Mouse (Mus musculus) adrenal gland, postnatal 14 days (tissue): Measurements from ENCODE around the gene 4930412O13Rik. TPM values are rescaled to one million over a fixed set of nuclear protein-coding genes. Genes with fewer than 3 reads are reported as not detected.

ENCODE experiments used
- DNase-seq: peaks from one replicate; pipeline ENCODE4 v3.0.0; 2021; ENCODE audit warnings: mixed read lengths
- total RNA-seq: library from RNA; stranded (reverse); gene quantifications from 2 replicates; pipeline ENCODE4 v1.2.3, GENCODE M21; 2021

Gene 4930412O13Rik
- total RNA-seq, 1 experiment from 2014 or later, result 1.3 TPM

DNA sequence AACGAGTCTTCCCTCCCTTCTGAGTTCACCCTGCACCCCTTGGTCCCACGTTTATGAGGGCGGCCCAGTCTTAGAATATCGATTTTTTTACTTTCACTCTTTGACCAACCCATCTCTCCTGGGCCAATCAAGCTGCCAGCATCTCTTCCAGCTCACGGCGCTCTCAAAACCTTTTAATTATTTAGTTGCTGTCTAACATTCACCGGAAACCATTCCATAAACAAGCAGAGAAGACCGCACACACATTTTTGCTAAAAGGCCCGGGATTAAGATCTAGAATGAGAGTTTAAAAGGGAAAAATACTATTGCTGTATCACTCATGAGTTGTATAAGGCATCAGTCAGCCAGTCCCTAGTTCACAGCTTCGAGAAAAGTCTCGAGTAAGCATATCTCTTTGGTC, 781 bp upstream of the 4930412O13Rik start:
- no peak for DNase-seq

DNA sequence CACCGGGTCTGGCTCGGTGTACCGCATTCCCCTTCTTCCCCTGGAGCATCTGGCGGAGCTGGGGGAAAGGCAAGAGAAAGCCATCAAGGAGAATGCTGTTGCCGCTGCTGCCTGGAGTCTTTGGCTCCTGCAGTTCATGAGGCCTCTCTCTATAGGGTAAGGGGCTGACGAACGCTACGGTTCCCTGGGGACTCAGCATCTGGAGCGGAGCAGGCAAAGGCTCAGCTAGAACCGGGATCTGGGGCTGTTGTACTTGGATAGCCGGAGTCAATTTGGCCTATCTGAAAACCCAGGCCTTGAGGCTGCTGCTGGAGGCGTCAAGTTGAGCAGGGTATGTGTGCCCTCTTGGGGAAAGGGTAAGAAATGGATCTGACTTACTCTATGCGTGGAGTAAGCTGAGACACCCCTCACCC, 565 bp downstream of the 4930412O13Rik start:
- peak; percentile 17 for DNase-seq

DNA sequence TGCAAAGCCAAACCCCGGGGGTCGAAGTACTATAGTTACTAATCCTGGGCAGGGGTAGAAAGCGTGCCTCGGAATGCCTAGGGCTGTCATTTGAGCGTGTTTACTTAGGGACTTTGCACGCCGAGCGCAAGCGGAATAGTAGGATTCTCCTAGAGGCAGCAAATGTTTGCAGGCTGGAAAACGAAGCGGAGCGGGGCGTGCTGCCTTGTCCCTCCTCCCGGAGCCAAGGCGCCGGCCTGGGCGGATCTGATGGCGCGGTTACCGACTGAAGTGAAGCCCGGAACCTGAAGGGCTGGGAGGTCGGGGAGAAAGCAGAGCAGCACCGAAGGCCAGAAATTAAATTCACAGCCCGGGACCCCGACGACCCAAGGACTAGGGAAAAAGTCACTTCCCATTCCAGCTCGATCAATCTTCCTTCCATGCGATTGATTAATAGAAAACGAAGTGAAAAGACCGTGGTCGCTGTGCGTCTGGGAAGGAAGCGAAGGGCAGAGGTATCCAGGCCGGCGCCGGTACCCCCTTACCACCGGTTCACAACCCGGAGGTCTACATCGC, 1.4 kb downstream of the 4930412O13Rik start:
- peak; percentile 38 for DNase-seq

DNA sequence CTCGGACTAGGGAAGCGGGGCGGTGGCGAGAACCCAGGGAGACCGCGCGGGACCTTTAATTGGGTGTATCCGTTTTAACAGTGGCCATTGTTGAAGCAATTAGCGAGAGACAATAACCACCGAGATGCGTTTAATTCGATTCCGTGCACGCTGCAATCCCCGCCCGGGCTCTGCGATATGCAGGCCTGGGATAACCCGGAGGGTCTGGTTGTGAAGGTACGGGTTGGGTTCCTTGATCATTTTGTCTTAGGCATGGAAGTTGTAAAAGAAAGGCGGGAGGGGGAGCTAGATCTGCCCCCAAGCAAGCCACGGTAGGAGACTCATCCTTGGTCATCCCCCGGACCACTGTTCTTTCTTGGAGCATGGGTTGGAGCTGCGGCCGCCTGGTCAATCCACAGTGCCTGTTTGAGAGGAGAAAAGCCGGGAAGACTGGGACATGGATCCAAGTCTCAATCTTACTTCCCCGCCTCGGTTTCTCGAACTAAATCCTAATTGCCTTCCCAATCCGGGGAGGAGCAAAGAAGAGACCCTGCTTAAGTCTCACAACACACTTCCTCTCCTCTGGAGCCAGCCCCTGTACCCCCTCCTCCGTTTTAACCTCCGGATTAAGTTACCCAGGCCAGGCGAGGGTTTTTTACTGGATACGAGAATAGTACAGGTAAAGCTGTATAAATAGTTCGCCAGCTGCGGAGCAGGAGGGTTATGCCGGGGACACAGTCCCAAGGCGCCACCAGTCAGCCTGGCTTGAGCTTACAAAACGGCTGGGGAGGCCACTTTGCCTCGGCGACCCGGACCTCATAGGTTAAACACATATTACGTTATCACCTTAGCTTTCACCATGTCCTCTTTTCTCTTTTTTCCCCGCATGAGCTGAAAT, 2.1 kb downstream of the 4930412O13Rik start:
- DNase-seq, result peak; percentile 16

DNA sequence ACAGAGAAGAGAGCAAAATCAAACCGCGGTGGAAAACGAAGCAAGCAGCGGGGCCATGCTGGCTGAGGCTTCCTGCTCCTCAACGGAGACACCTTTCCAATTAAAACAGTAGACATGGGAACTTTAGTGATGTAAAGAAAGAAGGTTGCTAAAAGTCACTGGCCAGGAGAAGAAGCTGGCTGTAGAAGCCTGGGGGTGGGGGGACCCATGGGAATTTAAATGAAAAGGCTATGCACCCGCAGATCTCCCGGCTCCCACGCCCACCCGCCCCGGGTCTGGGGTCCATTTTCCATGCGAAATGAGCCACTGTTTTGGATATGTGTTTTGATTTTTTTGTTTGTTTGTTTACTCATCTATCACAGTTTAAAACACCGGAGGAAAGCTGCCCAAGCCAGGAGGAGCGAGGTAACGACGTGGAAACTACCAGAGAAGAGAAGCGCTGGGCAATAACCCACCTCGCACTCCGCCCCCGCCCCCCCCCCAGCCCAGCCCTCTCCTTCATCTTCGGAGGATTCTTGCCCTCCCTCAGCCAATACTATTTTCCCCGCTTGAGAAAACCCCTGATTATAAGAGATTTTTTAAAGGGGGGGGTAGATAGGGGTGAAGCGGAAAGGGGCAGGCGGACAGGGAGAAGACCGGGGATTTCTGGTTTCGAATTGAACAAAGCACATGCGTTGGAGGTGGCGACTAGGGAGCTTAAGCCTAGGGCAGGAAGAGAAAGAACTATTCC, 2.9 kb downstream of the 4930412O13Rik start:
- no peak for DNase-seq

DNA sequence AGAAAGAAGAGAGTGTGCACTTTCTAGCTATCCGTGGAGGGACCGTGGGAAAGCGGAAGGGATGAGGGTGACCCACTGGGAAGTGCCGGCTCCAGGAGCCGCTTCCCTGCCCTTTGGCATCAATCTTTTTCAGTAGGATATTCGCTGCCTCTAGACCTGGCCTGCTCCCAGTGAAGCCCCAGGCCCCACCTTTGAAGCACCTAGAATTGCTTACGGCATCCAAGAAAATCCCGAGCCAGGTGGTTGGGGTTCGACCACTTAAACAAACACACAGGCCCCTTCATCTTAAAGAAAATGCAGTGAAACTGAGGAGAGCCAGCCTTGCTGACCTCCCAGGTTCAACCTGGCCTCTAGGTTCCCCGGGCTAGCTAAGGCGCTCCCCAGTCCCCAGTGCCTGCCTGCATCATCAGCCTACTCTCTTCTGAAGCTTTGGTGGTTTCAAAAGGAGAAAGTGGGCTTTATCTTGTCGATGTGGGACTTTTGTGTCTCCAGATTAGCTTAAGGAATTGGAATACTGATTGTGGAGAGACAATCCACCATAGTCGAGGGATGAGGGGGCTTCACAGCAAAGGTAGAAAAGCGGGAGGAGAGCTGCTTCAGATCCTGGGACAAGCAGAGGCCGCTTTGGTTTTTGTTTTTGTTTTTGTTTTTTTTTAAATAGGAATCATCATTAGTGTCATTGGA, 3.6 kb downstream of the 4930412O13Rik start:
- no peak for DNase-seq

DNA sequence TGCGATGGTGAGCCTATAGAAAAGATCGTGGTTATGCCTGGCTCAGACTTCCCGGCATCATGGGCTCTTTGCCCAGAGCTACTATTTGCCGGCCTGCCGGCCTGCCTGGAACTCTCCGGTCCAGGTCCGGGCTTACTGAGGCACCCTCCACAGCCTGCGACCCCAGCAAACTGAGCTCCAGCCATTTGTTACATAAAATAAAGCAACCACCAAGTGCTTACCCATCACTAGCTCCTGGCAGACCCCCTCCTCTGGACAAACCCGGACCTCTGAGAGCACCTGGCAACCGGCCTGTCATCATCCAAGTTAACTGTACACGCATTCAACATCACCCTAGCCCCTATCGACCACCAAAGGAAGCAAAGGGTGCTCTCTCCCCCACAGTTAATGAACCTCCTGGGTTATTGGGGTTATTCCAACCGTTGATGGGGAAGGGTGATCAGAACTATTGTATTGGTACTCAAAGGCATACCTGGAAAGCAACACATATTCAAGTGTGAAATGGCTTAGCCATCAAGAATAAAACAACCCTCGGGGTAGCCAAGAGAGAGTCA, 4.2 kb downstream of the 4930412O13Rik start:
- DNase-seq, result no peak

DNA sequence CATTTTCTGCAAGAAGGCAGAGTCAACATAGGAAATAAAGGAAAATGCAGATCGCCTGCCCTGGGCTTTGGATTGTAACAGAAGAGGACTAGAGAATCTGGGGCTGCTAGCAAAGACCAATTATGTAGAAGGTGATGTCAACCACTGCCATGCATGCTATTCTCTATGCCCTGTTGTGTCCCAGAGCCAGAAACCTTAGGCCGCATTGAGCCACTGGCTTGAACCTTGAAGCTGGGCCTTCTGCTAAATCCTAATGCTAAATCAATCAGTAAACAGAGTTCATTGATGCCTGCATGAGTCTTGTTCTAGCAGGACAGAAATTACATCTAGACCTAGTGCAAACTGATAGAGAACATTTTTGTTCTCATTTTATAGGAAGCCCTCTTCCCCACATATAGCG, 5.0 kb downstream of the 4930412O13Rik start:
- DNase-seq, result no peak

DNA sequence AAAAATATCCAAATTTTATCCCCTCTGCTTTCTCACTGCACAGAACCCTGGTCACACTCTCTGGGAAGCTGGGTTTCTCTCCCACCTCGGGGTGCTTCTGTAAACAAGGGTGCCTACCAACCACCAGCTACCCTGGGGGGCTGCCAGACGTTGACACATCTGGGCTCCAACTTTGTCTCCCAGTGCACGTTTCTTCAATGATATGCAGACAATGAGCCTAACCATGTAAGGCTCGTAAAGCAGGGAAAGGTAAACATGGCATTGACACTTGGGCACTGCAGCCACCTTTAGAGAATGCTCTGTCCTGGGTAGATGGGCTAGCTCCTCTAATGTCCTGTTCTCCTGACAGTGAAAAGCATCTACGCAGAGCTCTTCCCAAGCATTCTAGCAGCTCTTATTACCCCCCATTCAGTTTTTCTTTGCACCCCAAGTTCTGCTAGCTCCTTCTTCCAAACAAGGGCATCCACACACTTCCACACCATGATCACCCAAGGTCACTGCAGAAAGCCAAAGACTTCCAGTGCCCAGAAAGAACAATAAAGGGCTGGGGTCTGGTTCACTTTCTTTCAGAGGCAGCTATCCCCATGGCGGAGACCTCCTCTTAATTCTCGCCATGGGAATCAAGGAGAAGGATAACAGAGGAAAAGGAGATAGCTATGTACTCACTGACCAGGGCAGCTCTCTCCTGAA, 6.0 kb downstream of the 4930412O13Rik start:
- DNase-seq, result no peak

DNA sequence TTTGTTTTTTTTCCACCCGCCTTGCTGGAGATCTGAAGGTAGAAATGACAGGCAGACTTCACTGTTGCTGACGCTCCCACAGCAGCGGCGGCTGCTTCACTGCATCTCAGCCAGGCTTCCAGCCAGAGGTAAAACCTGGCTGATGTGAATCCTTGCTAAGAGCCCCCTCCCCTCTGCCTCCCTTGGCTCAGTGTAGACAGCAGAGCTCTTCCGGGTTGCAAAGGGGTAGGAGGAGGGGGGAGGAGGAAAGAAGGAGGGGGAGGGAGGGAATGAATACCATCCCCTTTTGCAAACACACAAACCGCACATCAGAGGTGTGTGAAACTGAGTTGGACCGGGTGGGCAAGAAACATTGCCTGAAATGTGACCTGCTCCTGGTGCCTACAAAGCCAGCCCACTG, 6.6 kb downstream of the 4930412O13Rik start:
- no peak for DNase-seq

DNA sequence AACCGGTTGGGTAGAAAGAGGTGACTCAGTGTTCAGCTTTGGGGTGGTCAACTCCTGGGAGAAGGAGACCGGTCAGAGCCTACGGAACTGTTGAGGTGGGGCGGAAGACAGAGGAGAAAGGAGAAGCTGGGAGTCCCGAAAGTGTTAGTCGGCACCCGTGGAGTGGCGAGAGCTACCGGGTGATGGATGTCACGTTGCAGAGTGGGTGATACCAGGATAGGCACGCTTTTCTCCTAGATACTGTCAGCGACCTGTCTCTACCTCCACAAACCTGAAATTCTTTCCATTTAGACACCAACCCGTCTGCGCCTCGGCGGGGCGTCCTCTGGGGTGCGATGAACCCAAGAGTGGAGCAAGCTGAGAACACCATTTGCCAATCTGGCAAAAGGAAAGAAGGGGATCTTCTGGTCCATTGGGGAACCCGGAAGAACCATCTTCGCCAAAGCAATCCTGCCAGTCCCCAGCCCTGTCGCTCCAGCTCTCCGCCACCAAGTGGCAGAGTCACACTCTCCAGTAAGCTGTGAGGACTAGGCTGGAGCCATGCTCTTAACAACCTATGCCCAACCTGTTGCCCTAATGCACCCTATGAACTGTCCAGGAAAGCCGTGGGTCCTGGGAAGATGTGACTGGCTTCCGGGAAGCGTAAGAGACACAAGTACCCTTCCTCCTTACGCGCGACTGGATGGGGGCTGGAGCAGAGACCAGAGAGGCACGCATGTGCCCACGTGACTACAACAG, 8.0 kb downstream of the 4930412O13Rik start, which contains the start of gene 9230102O04Rik:
TSS of gene 9230102O04Rik (minus strand) at position 628 of the 738 bp plus-strand sequence.
- peak; percentile 43 for DNase-seq

DNA sequence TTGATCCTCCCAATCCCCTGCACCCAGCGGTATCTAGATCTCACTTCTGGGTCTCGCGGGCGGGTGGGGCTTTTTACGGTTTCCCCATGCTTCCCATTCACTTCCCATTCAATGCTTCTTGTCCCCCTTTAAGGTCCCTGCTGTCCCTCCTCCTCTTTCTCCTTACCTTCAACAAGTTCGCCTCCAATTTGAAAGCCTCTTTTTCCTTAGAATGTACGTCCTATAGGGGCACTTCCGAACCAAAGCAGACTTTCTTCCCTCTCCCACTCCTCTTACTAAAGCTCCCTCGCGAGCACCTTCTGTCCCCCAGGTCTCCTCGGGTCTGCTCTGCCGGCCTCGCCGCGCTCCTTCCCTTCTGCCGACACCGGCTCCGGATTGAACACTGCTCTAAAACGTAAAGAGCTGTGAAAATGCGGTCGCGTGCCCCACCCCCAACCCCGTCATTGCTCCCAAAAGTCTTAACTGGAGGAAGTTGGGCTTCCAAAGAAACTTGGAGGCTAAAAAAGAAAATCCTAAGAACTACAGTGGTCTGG, 8.7 kb downstream of the 4930412O13Rik start, which contains the start of gene Gata3:
TSS of gene Gata3 (minus strand) at position 384 of the 533 bp plus-strand sequence.
- DNase-seq, result no peak

DNA sequence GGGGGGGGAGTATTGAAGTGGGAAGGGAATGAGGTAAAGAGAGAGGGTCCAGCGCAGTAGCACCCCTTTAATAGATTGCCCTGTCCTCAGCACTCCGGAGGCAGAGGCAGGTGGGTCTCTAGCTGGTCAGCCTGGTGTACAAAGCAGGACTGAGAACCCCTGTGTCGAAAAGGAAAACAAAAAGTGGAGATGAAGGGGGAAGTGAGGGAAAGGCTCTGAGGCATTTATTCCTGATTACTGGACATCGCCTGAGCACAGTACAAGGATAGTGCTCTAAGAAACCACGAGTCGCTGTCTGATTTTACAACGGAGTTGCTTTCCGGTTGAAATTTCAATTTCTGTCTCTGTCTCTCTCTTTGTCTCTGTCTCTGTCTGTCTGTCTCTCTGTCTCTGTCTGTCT, 9.2 kb downstream of the 4930412O13Rik start:
- DNase-seq, result no peak

DNA sequence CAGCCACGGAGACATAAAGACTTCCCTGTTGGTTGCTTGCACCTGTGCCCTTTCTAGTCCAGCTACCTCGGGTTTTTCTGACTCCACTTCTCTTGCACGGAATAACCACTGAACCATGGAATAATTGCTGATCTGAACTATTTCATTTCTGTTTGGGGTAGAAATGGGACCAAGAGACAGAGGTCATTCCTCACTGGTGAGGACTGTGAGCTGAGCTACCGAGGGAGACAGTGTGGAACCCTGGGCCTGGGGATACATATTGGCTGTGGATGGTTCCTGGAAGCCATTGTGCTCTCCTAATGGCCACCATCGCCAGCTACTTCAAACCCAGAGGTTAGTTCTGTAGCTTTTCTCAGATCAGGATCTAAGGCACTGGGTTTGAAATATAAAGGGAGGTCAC, 9.9 kb downstream of the 4930412O13Rik start:
- no peak for DNase-seq

DNA sequence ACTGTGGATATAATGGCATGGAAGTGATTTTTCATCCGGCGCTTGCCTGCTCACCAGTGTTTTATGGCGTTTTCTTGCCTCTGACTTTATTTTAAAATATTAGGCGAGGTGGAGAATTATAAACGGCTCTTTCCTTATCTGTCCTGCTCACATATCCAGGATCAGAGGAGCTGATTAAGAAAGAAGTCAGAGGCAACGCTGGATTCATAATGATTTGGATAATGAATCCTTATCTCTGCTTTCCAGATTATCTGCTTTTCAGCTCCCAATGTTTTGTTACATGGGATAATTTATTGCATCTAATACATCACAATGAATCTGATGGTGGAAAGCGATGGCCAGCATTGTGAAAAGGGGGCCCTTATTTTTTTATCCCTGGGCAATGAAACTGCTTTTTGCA, 11.5 kb downstream of the 4930412O13Rik start:
- DNase-seq, result no peak

DNA sequence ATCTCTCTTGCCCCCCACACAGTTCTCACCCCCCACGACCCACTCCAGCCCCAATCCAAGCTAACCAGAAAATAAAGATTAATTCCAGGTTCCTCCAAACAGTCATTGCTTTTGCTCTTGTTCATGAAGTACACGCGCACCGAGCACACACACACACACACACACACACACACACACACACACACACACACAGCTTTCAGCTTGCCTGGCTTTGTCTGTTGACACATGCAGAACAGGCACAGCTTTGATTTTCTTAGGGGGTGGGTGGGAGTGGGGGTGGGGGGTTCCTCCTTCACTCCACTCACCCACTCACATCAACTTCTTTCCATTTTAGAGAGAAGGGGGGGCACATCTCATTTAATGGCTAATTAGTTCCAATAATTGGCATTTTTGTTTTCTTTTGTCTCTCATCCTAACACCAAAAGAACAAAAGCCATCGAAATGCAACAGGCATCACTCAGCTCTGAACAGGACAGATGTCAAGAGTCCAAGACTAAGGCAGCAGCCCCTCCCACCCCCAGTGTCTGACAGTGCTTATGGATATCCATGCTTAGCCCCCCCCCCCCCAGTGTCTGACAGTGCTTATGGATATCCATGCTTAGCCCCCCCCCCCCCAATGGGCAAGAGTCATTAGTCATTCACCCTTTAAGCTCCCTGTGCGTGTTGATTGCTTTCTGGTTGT, 12.4 kb downstream of the 4930412O13Rik start:
- no peak for DNase-seq

DNA sequence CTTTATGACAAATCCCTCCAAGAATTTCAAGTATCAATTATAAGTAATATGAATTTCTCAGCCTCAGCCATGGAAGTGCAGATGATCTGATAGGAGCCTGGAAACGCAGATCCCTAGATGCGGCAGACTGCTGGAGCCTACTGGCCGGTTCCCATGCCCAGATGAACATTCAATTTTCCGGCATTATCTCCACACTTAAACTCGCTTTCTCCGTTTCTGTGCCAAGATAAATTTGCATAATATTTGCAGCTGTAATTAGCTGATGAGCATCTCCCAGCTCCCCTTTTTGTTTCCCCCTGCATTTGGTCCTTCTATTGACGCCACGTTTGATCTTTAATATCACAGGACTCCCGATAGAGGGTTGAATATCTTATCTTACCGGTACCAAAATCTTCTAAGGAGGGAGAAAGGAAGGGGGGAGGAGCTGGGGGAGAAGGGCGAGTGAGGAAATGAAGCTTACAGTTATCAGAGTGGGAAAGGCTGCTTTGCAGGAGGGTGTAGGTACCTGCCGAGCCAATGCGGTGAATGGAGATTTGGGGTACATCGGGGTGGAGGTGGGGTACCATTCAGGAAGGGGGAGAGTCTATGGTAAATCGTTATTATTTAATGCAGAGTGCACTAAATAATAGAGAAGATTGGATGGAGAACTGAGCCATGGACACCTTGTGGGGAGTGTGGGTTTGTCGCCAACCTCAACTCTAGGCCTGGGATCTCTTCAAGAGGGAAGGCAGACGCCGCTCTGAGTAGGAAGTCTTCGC, 14.0 kb downstream of the 4930412O13Rik start:
- DNase-seq, result no peak

DNA sequence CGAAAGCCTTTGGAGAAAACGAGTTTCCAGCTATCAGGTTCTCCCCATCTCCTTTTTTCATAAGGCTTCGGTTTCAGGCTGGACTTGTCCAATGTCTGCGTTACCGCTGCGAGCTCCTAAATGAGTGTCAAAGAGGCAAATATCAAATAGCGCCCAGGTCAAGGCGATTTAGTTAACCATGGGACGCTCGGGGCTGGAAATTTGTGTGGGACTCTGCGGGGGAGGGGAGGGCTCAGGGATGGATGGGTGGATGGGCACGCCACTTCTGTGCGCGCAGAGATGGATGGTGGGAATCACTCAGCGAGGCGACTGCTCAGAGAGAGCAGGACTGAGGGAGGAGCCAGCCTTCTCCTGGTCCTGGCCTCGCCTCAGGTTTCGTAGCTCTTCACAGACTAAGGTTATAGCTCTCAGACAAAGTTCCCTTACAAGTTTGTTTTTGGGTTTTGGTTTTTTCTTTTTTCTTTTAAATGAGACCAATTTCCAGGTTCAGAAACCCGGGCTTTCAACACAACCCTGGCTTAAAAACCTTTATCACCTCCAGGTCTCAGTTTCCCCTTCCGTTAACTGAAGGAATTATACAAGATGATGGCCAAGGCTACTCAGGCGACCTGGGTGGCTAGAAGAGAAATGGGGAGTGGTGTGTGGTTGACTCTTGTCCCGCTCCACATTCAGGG, 15.2 kb downstream of the 4930412O13Rik start:
- no peak for DNase-seq
